Mouse (Mus musculus) colon, adult 2 months (tissue): ENCODE measurements around the gene C130073F10Rik. TPM values are rescaled to one million over a fixed set of nuclear protein-coding genes. Genes with fewer than 3 reads are reported as not detected.

Source experiments
- polyA plus RNA-seq: library from polyadenylated mRNA; depleted of rRNA; stranded (reverse); fragments of >200 nt; gene quantifications from 2 replicates; pipeline ENCODE4 v1.2.3, GENCODE M21; 2012; rRNA removed

C130073F10Rik gene
- not detected in 2 replicates for polyA plus RNA-seq

GRCm38 (mm10) chr4:101893656-101894420 lies at the start of gene C130073F10Rik:
TSS of gene C130073F10Rik (minus strand) at chr4:101893789.

GRCm38 (mm10) chr4:101940107-101940506 lies 46.5 kb upstream of the C130073F10Rik start, which contains the start of gene Gm12794:
TSS of gene Gm12794 (plus strand) at chr4:101940407.

GRCm38 (mm10) chr4:101908821-101909220 lies 15.2 kb upstream of the C130073F10Rik start, which contains the start of gene Gm12800:
TSS of gene Gm12800 (plus strand) at chr4:101909121.

GRCm38 (mm10) chr4:101843923-101844322 lies 49.7 kb downstream of the C130073F10Rik start, which contains the start of gene B020004J07Rik:
TSS of gene B020004J07Rik (minus strand) at chr4:101844023.

Other genes with a start within 250 kb of the C130073F10Rik start
- gene Leprot, start 246.1 kb downstream of the C130073F10Rik start, polyA plus RNA-seq: 52.2 and 63.2 TPM in 2 replicates
- gene Lepr, start 176.4 kb downstream of the C130073F10Rik start, polyA plus RNA-seq: 1.4 and 2.0 TPM in 2 replicates
- gene B020004J07Rik, start 49.8 kb downstream of the C130073F10Rik start, polyA plus RNA-seq: not detected in 2 replicates
- not detected in 2 replicates for gene Gm12800, start 15.3 kb upstream of the C130073F10Rik start, polyA plus RNA-seq
- gene Gm12794, start 46.6 kb upstream of the C130073F10Rik start, polyA plus RNA-seq: not detected in 2 replicates
- gene Gm12790, start 87.3 kb upstream of the C130073F10Rik start, polyA plus RNA-seq: not detected in 2 replicates
- gene Gm12789, start 92.8 kb upstream of the C130073F10Rik start, polyA plus RNA-seq: not detected in 2 replicates
- gene Pde4b, start 193.8 kb upstream of the C130073F10Rik start, polyA plus RNA-seq: 4.1 and 4.4 TPM in 2 replicates